Mouse (Mus musculus): ENCODE measurements at regions not wholly inside any gene's neighbourhood (a gene's known extent, or its start where the extent isn't known, plus 50 kb on each side); places are given as distances from the start of the nearest gene placed in this dataset.

DNA sequence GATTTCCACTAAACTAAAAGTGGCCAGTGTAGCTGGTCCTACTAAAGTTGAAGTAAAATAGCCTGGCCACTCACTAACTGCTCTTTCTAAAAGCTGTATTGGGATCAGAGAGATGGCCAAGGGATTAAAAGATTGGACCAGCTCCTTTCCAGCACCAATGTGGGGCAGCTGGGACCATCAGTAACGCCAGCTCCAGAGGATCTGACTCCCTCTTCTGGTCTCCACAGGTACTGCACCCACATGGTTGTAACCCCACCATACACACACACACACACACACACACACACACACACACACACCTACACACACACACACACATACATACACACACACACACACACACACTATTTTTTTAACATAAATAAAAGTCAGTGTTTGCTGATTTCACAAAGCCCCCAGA, 122.1 kb upstream of the Topaz1 start:
- ATAC-seq (ENCODE audit: low read depth) = no peak
- Histone ChIP-seq H3K9ac (replicated peaks; ENCODE audit: low read depth, low read length) (no peak overlapping the region), H3K4me3 (ENCODE audit: low read depth, low read length) (no peak overlapping the region), H3K4me2 (ENCODE audit: low read depth, low read length) (no peak overlapping the region), H3K4me1 (ENCODE audit: control insufficient read depth, insufficient read depth, low read length) (peaks cover 8% of the 10 kb centered on the region), H3K27ac (ENCODE audit: low read depth, low read length) (no peak overlapping the region), H3K27me3 (ENCODE audit: control insufficient read depth, insufficient read depth, low read length) (no peaks in the 10 kb centered on the region), H3K9me3 (ENCODE audit: control insufficient read depth, low read length) (no peaks in the 10 kb centered on the region), H3K36me3 (ENCODE audit: control insufficient read depth, insufficient read depth, low read length) (no peaks in the 10 kb centered on the region)
- WGBS = 92% methylated on average over 1 of the region's 1 CpGs

DNA sequence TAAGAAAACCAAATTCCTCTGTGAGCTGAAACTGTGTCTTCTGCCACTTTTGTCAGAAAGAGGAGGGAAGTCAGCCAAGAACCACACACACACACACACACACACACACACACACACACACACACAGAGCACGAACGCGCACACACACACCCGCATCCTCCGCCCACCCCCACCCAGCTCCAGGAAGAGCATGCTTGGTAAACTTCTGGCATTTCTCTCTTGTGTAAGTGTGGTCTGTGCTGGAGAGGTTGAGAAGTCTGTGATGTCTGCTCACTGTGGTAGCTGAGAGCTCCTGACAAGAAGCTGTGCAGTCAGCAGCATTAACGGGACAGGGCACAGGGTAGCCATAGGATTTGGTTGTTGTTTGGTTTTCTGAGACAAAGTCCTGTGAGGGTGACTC, 120.8 kb upstream of the Topaz1 start:
- no peak overlapping the region for H3K9ac ChIP-seq (replicated peaks; ENCODE audit: low read depth, low read length)
- no peaks in the 10 kb centered on the region for H3K36me3 ChIP-seq (ENCODE audit: control insufficient read depth, insufficient read depth, low read length)
- H3K4me2 ChIP-seq (ENCODE audit: low read depth, low read length) = no peak overlapping the region
- WGBS = 89% methylated on average over 6 of the region's 6 CpGs
- H3K27me3 ChIP-seq (ENCODE audit: control insufficient read depth, insufficient read depth, low read length) = no peaks in the 10 kb centered on the region
- H3K4me3 ChIP-seq (ENCODE audit: low read depth, low read length) = no peak overlapping the region
- ATAC-seq (ENCODE audit: low read depth) = no peak
- H3K9me3 ChIP-seq (ENCODE audit: control insufficient read depth, low read length) = no peaks in the 10 kb centered on the region
- no peak overlapping the region for H3K27ac ChIP-seq (ENCODE audit: low read depth, low read length)
- peaks cover 8% of the 10 kb centered on the region for H3K4me1 ChIP-seq (ENCODE audit: control insufficient read depth, insufficient read depth, low read length)

DNA sequence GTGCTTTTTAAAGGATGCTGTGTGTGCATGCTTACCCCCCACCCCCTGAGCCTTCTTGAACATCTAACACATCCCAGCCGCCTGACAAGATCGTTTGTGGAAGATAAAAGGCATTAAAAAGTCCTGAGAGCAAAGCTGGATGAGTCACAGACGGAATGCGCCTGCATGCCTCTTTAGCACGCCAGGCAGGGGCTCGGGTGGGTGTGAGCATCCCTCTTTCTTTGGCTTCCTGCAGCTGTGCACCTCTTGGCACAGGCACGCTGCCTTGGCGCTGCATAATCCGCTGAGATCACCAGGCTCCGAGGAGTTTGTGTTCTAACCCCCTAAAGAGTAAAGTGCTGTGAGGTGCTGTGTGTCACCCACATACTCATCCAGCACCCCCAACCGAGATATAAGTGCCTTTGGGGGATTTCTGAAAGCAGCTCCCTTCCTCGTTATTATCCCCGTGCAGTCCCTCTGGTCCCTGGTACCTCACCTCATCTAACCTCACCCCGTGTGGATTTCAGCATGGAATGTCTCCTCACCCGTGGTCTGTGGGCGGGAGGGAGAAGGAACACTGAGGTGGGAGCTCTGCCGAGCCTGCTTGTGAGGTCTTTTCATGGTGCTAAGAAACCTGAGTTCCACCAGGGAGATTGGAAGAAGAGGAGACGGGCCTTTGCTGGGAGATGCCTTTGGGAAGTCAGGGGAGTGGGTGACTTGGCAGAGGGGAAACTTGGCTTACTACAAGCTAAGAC, 117.8 kb upstream of the Topaz1 start:
- Histone ChIP-seq H3K27me3 (ENCODE audit: control insufficient read depth, insufficient read depth, low read length) (no peaks in the 10 kb centered on the region), H3K27ac (ENCODE audit: low read depth, low read length) (no peak overlapping the region), H3K36me3 (ENCODE audit: control insufficient read depth, insufficient read depth, low read length) (no peaks in the 10 kb centered on the region), H3K4me2 (ENCODE audit: low read depth, low read length) (no peak overlapping the region), H3K9me3 (ENCODE audit: control insufficient read depth, low read length) (no peaks in the 10 kb centered on the region), H3K9ac (replicated peaks; ENCODE audit: low read depth, low read length) (no peak overlapping the region), H3K4me1 (ENCODE audit: control insufficient read depth, insufficient read depth, low read length) (peaks cover 14% of the 10 kb centered on the region), H3K4me3 (ENCODE audit: low read depth, low read length) (no peak overlapping the region)
- 30% methylated on average over 18 of the region's 18 CpGs for WGBS
- 0 out of 2 replicates have a peak, but pooled peaks have one; percentile 48 for ATAC-seq (ENCODE audit: low read depth)

DNA sequence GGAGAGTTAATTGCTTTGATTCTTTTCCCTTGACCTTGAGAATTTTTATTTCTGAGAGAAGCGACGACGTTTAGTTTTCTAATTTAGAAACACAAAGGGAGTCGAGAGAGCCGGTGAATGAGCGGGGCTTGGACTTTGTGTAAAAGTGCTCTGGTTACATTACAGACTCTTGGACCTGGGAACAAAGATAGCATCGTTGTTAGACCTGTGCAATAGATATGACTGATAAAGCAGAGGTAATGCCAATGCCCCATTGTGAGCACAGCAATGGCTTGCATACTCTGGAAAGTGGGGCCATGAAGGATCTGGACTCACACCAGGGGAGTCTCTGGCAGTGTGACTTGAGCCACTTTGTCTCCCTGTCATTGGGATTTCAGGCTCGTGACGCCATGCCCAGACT, 115.4 kb upstream of the Topaz1 start:
- Histone ChIP-seq H3K27me3 (ENCODE audit: control insufficient read depth, insufficient read depth, low read length) (no peaks in the 10 kb centered on the region), H3K4me1 (ENCODE audit: control insufficient read depth, insufficient read depth, low read length) (peaks cover 18% of the 10 kb centered on the region), H3K4me3 (ENCODE audit: low read depth, low read length) (no peak overlapping the region)

DNA sequence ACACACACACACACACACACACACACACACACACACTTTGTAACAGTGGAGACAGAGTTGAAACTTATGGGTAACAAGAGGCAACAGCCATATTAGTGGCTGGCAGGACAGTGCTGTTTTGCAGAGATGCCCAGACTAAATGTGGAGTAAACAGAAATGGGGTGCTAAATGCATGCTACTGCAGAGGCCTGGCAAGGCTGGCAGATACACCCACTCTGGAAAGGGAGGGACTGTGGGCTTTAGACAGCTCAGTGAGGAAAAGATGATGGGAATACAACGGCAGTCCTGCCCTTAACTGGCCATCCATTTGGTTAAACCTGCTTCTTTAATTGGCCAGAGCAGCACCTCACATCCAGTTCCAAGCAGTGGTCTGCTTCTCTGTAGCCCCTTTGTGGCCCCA, 113.7 kb upstream of the Topaz1 start:
- H3K4me1 ChIP-seq (ENCODE audit: control insufficient read depth, insufficient read depth, low read length) = peaks cover 18% of the 10 kb centered on the region
- H3K4me3 ChIP-seq (ENCODE audit: low read depth, low read length) = no peak overlapping the region
- H3K4me2 ChIP-seq (ENCODE audit: low read depth, low read length) = no peak overlapping the region
- no peak overlapping the region for H3K27ac ChIP-seq (ENCODE audit: low read depth, low read length)
- H3K9me3 ChIP-seq (ENCODE audit: control insufficient read depth, low read length) = no peaks in the 10 kb centered on the region
- 63% methylated on average over 1 of the region's 1 CpGs for WGBS
- ATAC-seq (ENCODE audit: low read depth) = no peak
- H3K36me3 ChIP-seq (ENCODE audit: control insufficient read depth, insufficient read depth, low read length) = no peaks in the 10 kb centered on the region
- no peaks in the 10 kb centered on the region for H3K27me3 ChIP-seq (ENCODE audit: control insufficient read depth, insufficient read depth, low read length)
- no peak overlapping the region for H3K9ac ChIP-seq (replicated peaks; ENCODE audit: low read depth, low read length)

More for the DNA sequence above, 115.4 kb upstream of the Topaz1 start:
- no peak overlapping the region for H3K4me2 ChIP-seq (ENCODE audit: low read depth, low read length)
- 67% methylated on average over 9 of the region's 9 CpGs for WGBS
- H3K9me3 ChIP-seq (ENCODE audit: control insufficient read depth, low read length) = no peaks in the 10 kb centered on the region
- H3K27ac ChIP-seq (ENCODE audit: low read depth, low read length) = no peak overlapping the region
- no peaks in the 10 kb centered on the region for H3K36me3 ChIP-seq (ENCODE audit: control insufficient read depth, insufficient read depth, low read length)
- ATAC-seq (ENCODE audit: low read depth) = no peak
- H3K9ac ChIP-seq (replicated peaks; ENCODE audit: low read depth, low read length) = no peak overlapping the region

DNA sequence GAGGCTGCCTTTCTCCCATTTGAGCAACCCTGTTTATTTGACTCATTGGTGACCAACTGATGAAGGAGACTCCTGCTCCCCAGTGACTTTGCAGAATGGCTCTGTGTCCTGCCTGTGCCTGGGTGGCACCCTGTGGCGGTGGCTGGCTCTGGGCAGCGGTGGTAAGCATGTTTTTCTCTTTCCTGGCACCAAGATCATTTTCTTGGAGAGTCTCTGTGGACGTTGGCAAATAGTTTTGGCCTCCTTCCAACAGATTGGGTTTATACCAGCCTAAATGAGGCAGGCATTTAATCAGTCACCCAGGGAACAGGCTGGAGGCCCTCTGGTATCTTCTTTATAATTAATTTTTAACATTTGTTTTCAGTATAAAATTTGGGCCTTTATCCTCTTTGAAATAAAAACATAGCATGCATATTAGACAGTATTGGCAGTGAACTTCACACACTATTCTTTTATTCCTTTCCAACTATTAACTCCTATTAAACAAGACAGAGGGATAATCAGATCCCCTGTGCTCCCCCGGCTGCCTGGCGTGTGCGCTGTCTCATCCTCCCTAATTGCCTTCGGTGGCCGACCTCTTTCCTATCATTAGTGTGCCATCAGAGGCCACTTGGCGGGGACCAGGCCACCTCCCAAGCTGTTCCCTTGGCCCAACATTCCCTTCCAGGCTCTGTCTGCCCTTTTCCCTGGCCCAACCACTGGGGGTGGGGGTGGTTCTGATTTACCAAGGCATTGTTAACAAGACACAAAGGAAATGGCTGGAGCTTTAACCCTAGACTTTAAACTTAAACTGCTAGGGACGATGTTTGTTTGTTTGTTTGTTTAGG, 111.8 kb upstream of the Topaz1 start:
- Histone ChIP-seq H3K9me3 (ENCODE audit: control insufficient read depth, low read length) (no peaks in the 10 kb centered on the region), H3K4me3 (ENCODE audit: low read depth, low read length) (no peak overlapping the region), H3K9ac (replicated peaks; ENCODE audit: low read depth, low read length) (no peak overlapping the region), H3K27ac (ENCODE audit: low read depth, low read length) (peak overlapping the region; percentile 56; the same call in 1 of the 2 replicates), H3K27me3 (ENCODE audit: control insufficient read depth, insufficient read depth, low read length) (no peaks in the 10 kb centered on the region), H3K36me3 (ENCODE audit: control insufficient read depth, insufficient read depth, low read length) (no peaks in the 10 kb centered on the region), H3K4me1 (ENCODE audit: control insufficient read depth, insufficient read depth, low read length) (peaks cover 10% of the 10 kb centered on the region; the same call in 1 of the 2 replicates), H3K4me2 (ENCODE audit: low read depth, low read length) (no peak overlapping the region)
- ATAC-seq (ENCODE audit: low read depth) = peak; percentile 87
- WGBS = 16% methylated on average over 10 of the region's 10 CpGs

DNA sequence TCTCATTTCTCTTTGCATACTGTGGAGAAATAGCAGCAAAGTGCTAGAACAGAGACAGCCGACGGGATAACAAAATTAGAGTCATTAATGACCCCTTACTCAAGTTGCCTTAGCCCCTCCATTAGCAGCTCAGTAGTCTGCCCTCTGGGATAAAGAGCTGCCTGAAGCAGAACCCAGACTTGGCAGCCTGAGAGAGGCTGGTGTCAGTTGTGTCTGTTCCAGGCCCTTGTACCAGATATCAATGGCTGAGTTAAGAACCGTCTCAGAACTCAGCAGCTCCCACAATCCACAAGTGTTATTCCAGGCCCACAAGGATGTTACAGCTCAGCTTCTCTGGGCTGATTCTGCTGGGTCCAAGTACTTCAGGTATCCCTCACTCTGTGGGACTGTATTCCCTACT, 109.6 kb upstream of the Topaz1 start:
- Histone ChIP-seq H3K36me3 (ENCODE audit: control insufficient read depth, insufficient read depth, low read length) (no peaks in the 10 kb centered on the region), H3K4me3 (ENCODE audit: low read depth, low read length) (no peak overlapping the region), H3K4me1 (ENCODE audit: control insufficient read depth, insufficient read depth, low read length) (peaks cover 6% of the 10 kb centered on the region; the same call in 1 of the 2 replicates), H3K4me2 (ENCODE audit: low read depth, low read length) (no peak overlapping the region), H3K27me3 (ENCODE audit: control insufficient read depth, insufficient read depth, low read length) (no peaks in the 10 kb centered on the region), H3K9ac (replicated peaks; ENCODE audit: low read depth, low read length) (no peak overlapping the region), H3K9me3 (ENCODE audit: control insufficient read depth, low read length) (no peaks in the 10 kb centered on the region), H3K27ac (ENCODE audit: low read depth, low read length) (no peak overlapping the region)
- no peak for ATAC-seq (ENCODE audit: low read depth)
- 53% methylated on average over 3 of the region's 3 CpGs for WGBS

DNA sequence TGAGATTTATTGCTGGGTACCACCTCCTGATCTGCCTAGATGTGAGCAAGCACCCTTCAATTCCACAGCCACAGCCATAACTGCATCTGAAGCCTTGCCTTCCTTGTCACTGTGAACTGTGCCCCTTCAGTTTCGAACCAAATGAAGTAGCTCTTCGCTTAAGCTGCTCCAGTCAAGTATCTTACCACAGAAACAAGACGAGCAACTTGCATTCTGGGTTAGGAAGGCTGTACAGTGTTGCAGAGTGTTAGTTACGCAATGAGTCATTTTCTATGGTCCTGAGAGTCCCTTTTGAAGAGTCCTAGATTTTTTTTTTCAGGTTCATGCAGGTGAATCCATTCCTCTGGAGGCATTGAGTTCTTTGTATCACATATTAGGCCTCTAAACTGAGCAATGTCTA, 107.9 kb upstream of the Topaz1 start:
- H3K9ac ChIP-seq (replicated peaks; ENCODE audit: low read depth, low read length) = no peak overlapping the region
- H3K36me3 ChIP-seq (ENCODE audit: control insufficient read depth, insufficient read depth, low read length) = no peaks in the 10 kb centered on the region
- no peak for ATAC-seq (ENCODE audit: low read depth)
- no peaks in the 10 kb centered on the region for H3K9me3 ChIP-seq (ENCODE audit: control insufficient read depth, low read length)
- H3K4me2 ChIP-seq (ENCODE audit: low read depth, low read length) = no peak overlapping the region
- peaks cover 7% of the 10 kb centered on the region; the same call in 1 of the 2 replicates for H3K4me1 ChIP-seq (ENCODE audit: control insufficient read depth, insufficient read depth, low read length)
- no peak overlapping the region for H3K4me3 ChIP-seq (ENCODE audit: low read depth, low read length)
- WGBS = 93% methylated on average over 4 of the region's 4 CpGs
- no peaks in the 10 kb centered on the region for H3K27me3 ChIP-seq (ENCODE audit: control insufficient read depth, insufficient read depth, low read length)
- H3K27ac ChIP-seq (ENCODE audit: low read depth, low read length) = no peak overlapping the region

DNA sequence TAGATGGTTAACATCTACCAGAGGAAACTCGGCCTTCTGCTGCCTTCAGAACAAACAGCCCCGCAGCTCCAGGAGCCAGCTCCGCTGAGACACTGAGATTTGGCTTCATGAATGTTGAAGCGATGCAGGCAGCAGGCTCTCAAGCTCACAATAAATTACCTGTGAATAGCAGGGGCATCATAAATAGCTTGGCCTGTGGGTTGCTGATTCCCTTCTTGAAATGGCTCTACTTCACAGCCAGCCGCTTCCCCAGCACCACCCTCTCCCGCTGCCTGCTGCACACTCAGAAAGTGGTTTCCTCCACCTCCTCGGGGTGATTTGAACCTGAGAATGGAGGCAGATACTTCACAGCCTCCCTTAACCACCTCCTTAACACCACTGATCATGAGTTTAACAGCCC, 104.2 kb upstream of the Topaz1 start:
- H3K4me3 ChIP-seq (ENCODE audit: low read depth, low read length) = no peak overlapping the region
- H3K4me2 ChIP-seq (ENCODE audit: low read depth, low read length) = no peak overlapping the region
- H3K27ac ChIP-seq (ENCODE audit: low read depth, low read length) = no peak overlapping the region
- H3K9me3 ChIP-seq (ENCODE audit: control insufficient read depth, low read length) = no peaks in the 10 kb centered on the region
- H3K27me3 ChIP-seq (ENCODE audit: control insufficient read depth, insufficient read depth, low read length) = no peaks in the 10 kb centered on the region
- no peak for ATAC-seq (ENCODE audit: low read depth)
- WGBS = 11% methylated on average over 7 of the region's 7 CpGs
- H3K9ac ChIP-seq (replicated peaks; ENCODE audit: low read depth, low read length) = no peak overlapping the region
- no peaks in the 10 kb centered on the region for H3K36me3 ChIP-seq (ENCODE audit: control insufficient read depth, insufficient read depth, low read length)
- peaks cover 4% of the 10 kb centered on the region; the same call in 1 of the 2 replicates for H3K4me1 ChIP-seq (ENCODE audit: control insufficient read depth, insufficient read depth, low read length)
